Mouse (Mus musculus): Measurements from ENCODE around the gene Txnrd2. TPM values are rescaled to one million over a fixed set of nuclear protein-coding genes. Genes with fewer than 3 reads are reported as not detected.
A peak's percentile ranks its signal among the peaks of the same experiment; 100 is the strongest.

Txnrd2 gene
- total RNA-seq, 2 experiments from 2014 or later, result 15.3 to 22.4 TPM

GRCm38 (mm10) chr16:18443385-18443841 lies 17.2 kb downstream of the Txnrd2 start:
- peak; percentile 92 to 100 for DNase-seq (ENCODE audit: low spot score in 2 of 2)

GRCm38 (mm10) chr16:18447243-18447642 lies 21.1 kb downstream of the Txnrd2 start:
- no peak for DNase-seq (ENCODE audit: low spot score in 2 of 2)

- no peak for DNase-seq (ENCODE audit: low spot score in 2 of 2)
Measured at GRCm38 (mm10) chr16:18448104-18448503, 21.9 kb downstream of the Txnrd2 start.

GRCm38 (mm10) chr16:18449005-18449404 lies 22.8 kb downstream of the Txnrd2 start:
- no peak for DNase-seq (ENCODE audit: low spot score in 2 of 2)

- DNase-seq (ENCODE audit: low spot score in 2 of 2), result peak; percentile 72 to 90
Measured at GRCm38 (mm10) chr16:18451486-18452181, 25.4 kb downstream of the Txnrd2 start.

- DNase-seq (ENCODE audit: low spot score in 2 of 2), result peak; percentile 56 to 76
Measured at GRCm38 (mm10) chr16:18452361-18452862, 26.2 kb downstream of the Txnrd2 start.

- DNase-seq (ENCODE audit: low spot score in 2 of 2), result no peak
Measured at GRCm38 (mm10) chr16:18453846-18454245, 27.7 kb downstream of the Txnrd2 start.

- no peak for DNase-seq (ENCODE audit: low spot score in 2 of 2)
Measured at GRCm38 (mm10) chr16:18455407-18455806, 29.2 kb downstream of the Txnrd2 start.

GRCm38 (mm10) chr16:18458661-18459060 lies 32.5 kb downstream of the Txnrd2 start:
- no peak for DNase-seq (ENCODE audit: low spot score in 2 of 2)

GRCm38 (mm10) chr16:18459335-18459954 lies 33.3 kb downstream of the Txnrd2 start:
- no peak for DNase-seq (ENCODE audit: low spot score in 2 of 2)

- DNase-seq (ENCODE audit: low spot score in 2 of 2), result no peak
Measured at GRCm38 (mm10) chr16:18459955-18460370, 33.8 kb downstream of the Txnrd2 start.

GRCm38 (mm10) chr16:18460826-18461225 lies 34.6 kb downstream of the Txnrd2 start:
- DNase-seq (ENCODE audit: low spot score in 2 of 2), result no peak

GRCm38 (mm10) chr16:18462031-18462430 lies 35.8 kb downstream of the Txnrd2 start:
- DNase-seq (ENCODE audit: low spot score in 2 of 2), result no peak

GRCm38 (mm10) chr16:18462598-18462997 lies 36.4 kb downstream of the Txnrd2 start:
- no peak for DNase-seq (ENCODE audit: low spot score in 2 of 2)

- DNase-seq (ENCODE audit: low spot score in 2 of 2), result no peak
Measured at GRCm38 (mm10) chr16:18464271-18464670, 38.1 kb downstream of the Txnrd2 start.

- no peak for DNase-seq (ENCODE audit: low spot score in 2 of 2)
Measured at GRCm38 (mm10) chr16:18470829-18471228, 44.6 kb downstream of the Txnrd2 start.

- no peak for DNase-seq (ENCODE audit: low spot score in 2 of 2)
Measured at GRCm38 (mm10) chr16:18471381-18471955, 45.3 kb downstream of the Txnrd2 start.

- DNase-seq (ENCODE audit: low spot score in 2 of 2), result no peak
Measured at GRCm38 (mm10) chr16:18471976-18472375, 45.8 kb downstream of the Txnrd2 start.

GRCm38 (mm10) chr16:18472416-18472815 lies 46.2 kb downstream of the Txnrd2 start:
- DNase-seq (ENCODE audit: low spot score in 2 of 2), result no peak

- DNase-seq (ENCODE audit: low spot score in 2 of 2), result no peak
Measured at GRCm38 (mm10) chr16:18472976-18473375, 46.8 kb downstream of the Txnrd2 start.

- no peak for DNase-seq (ENCODE audit: low spot score in 2 of 2)
Measured at GRCm38 (mm10) chr16:18474021-18474420, 47.8 kb downstream of the Txnrd2 start.

- no peak for DNase-seq (ENCODE audit: low spot score in 2 of 2)
Measured at GRCm38 (mm10) chr16:18477996-18478395, 51.8 kb downstream of the Txnrd2 start.
